Mouse (Mus musculus) gastrocnemius, adult 18-20 months (tissue): Measurements from ENCODE around the gene Adra2a. TPM values are rescaled to one million over a fixed set of nuclear protein-coding genes. Genes with fewer than 3 reads are reported as not detected.

ENCODE experiments used
- DNase-seq: peaks from one replicate; pipeline ENCODE4 v3.0.0; 2021; ENCODE audit warnings: low spot score
- total RNA-seq, 2 experiments: library from RNA; stranded (reverse); gene quantifications; 2 replicates each; pipeline ENCODE4 v1.2.3; 2021

Adra2a gene
- total RNA-seq, 2 experiments from 2014 or later = 0.26 to 0.43 TPM

DNA sequence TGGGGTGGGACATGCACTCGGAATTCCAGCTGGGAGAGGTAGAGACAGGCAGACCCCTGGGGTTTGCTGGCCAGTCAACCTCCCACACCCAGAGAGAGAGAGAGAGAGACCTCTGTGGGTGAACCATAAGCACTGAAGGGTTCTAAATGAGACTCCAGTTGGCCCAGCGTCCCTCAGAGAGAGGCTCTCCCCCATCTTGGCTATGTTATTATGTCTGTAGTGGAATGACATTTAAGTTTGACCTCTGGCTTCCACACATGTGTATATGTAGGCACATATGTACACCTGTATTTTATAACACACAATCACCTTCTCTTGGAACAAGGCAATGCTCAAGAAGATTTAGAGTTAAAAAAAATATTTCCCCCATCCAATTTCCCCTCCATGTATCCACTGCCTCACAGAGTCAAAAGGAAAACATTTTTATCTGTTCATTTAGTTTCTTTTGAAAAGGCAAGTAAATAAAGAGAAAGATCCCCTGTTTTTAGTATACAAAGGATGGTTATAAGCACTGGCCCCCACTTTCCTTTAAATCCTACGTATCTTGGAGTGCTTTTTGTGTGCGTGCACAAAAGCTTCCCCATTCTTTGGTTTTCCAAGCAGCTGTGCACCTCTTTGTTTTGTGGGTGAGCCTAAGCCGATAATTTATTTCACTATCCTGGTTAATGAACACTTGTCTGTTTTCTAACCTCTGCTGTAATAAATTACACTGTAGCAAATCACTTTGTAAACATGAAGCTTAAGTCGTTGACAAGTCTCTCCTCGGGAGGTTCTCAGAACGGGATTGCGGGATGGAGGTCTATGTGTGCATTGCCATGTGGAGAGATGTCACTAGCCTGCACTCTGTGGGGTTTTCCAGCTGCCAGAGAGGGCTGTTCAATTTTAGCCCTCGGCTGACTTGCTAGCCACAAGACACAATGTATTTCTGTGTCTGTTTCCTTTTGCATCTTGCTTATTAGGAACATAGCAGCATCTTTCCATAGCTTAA, 32.7 kb downstream of the Adra2a start:
- DNase-seq = no peak

DNA sequence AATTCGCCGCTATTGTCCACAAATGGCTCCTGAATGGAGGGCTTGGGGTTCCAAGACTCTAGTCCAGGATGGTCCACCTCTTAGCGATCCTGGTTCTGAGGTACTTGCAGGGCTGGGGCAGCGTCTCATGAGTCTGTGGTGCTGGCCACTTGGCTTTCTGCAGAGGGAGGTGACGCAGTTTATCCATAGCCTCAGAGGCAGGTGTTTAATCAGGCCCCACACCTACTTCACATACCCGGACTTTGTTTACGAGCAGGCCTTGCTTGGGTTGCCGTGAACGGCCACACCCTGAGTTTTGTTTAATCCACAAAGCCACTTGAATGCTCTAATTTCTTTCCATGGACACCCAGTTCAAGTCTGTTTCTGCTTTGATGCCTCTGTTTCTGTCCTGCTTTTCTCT, 37.4 kb downstream of the Adra2a start:
- DNase-seq = no peak

DNA sequence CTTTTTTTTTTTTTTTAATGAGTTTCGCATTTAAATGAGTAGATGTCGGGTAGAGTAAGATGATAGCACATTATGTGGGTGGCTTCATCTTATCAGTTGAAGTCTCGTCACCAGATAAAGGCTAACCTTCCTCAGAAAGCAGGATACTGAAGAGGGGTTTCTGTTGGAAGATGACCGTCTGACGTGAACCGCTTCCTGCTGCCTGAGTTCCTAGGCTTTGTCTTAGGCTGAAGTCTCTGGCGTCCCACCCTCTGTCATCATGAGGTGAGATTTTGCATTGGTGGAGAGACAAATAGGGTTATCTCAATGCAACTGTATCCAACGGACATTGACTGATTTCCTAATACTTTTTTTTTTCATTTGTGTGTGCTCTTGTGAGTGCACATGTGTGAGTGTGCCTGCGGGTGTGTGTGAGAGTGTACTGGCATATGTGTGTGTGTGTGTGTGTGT, 37.8 kb downstream of the Adra2a start:
- DNase-seq = no peak

DNA sequence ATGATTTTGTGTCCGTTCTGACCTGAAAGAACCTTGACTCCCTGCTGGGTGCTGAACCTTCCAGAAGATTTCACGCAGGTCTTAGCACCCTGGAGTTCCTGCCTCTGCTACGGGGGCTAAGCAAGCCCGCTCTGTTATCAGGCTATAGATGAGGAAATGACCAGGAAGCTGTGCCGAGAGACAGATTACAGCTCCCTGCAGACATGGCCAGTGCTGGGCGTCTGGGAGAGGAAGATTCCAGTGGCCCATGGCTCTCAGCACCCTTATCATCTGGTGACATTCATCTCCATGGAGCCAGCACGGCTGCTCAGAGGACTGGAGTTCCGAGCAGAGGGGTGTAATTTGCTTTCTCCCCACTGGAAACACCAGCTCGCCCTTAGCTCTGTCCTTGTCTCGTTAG, 43.4 kb downstream of the Adra2a start:
- DNase-seq = no peak

DNA sequence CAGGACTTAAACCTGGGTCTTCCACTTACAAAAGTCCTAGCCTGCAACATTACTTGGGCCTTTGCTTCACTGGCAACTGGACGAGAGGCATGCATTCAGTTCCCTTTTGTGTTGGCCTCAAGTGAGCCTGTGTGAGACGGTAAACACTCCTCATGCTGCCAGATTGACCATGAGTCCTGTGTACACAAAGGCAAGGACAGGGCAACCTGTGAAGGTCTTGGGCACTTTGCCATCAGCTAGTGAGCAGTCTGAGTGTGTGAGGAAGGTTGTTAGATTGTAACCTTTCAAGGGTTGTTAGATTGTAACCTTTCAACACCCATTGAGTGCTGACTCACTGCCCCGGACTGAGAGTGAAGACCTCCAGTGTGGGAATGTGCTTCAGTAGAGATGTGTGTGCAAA, 49.6 kb downstream of the Adra2a start:
- no peak for DNase-seq

DNA sequence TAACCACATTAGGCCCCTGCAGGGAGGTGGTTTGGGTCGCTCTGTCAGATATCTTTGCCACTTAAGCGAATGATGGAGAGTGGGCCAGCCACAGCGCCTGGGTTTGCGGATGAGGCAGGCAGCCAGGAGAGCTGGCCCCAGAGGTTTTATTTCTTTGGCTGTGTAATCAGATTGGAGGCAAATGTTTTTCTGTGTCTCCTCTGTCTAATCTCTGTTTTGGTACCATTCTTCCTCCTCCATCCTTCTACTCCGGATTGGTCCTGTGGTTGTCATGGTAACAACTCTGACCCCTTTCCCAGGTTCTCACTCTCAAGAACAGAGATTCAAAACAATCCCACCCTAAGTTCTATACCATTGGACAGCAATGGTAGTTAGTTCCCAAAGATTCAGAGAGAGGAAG, 51.8 kb downstream of the Adra2a start:
- DNase-seq = no peak

DNA sequence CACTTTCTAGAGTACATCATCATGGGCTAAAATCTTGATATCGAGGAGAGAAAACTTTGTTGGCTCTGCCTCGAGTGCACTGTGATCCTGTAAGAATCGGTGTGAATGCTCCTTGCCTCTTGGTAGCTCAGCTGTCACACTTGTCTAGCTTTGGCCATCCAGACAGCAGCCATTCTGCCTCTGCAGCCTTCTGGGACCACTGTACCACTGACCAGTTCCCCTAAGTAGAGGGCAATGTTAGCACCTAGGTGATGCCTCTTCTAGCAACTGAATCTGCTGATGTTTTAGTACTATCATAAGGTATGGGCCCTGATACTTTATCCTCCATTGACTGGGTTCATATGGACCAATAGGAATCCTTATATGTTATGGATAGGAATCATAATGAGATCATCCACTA, 54.4 kb downstream of the Adra2a start:
- DNase-seq = no peak

Other genes with a start within 250 kb of the Adra2a start
- 10 to 100 TPM; 16.4 to 16.5 TPM for gene Pdcd4, start 151.9 kb upstream of the Adra2a start, total RNA-seq
- gene Shoc2, start 99.8 kb upstream of the Adra2a start, total RNA-seq = 10 to 100 TPM; 21.9 to 26.0 TPM
- gene Bbip1, start 99.5 kb upstream of the Adra2a start, total RNA-seq = 10 to 100 TPM; 39.2 to 40.7 TPM